Mouse (Mus musculus) lung, adult 2 months (tissue): ENCODE measurements around the gene Hist1h3a.
"Not testable (repeated sequence)": the region's sequence is repeated elsewhere in the genome, so short reads cannot be mapped to it uniquely, and the experiment has no call there.

Source experiments
- CTCF ChIP-seq: fragments of 200-500 bp; IDR thresholded peaks from 2 replicates; pipeline ENCODE4 v1.5.1; 2011; ENCODE audit warnings: mild to moderate bottlenecking, low read length, control low read depth; ENCODE audit not compliant: insufficient read depth
- POLR2A ChIP-seq: fragments of 200-500 bp; IDR thresholded peaks from 2 replicates; pipeline ENCODE4 v1.6.1; 2011; ENCODE audit warnings: low read depth, mild to moderate bottlenecking, control low read depth, low read length, borderline replicate concordance; ENCODE audit errors: extremely low read depth

- TF ChIP-seq CTCF: not testable (repeated sequence)
- TF ChIP-seq POLR2A: peak; percentile 46; the same call in 1 of the 2 replicates
Measured at GRCm38 (mm10) chr13:23761871-23762821, at the start of gene Hist1h3a.
